ENCODE assay signal across 12 mouse cellular contexts in the genomic region with DNA sequence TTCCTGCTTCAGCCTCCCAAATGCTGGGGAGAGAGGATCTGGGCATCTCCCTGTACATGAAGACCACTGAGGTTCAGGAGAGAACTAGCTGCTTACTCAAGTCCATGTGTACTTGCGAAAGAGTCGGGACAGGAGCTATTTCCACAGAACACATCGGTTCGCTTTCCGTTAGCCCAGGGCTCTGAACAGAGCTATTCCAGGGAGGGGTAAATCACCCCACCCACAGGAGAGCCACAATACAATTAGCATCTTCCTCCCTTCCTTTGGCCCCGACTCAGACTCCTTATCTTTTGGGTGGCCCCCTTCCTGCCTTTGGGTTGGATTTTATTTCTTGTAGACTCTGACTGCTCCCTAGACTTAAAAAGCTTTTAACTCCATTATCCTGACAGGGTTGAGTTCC.
"Had no signal": no experiment of that assay in that cellular context is flagged by ENCODE, and none has a peak within 500 bp of the region (broad histone marks: within the 10 kb centered on the region; RNA-seq: fewer than 3 reads in every experiment).

No protein-coding gene starts in this region.

- H3K4me2 ChIP-seq: limb, embryonic 15.5 days; liver, embryonic 13.5 days; lung, embryonic 14.5 days; midbrain, embryonic 12.5 days; stomach, embryonic 15.5 days had no signal

- ATAC-seq: intestine, postnatal 0 days; midbrain, embryonic 16.5 days had no signal

- H3K27me3 ChIP-seq: limb, embryonic 15.5 days; liver, embryonic 13.5 days; midbrain, embryonic 12.5 days; stomach, embryonic 15.5 days had no signal

- H3K27ac ChIP-seq: limb, embryonic 15.5 days; liver, embryonic 13.5 days; midbrain, embryonic 12.5 days; stomach, embryonic 15.5 days had no signal

- H3K36me3 ChIP-seq: limb, embryonic 15.5 days; liver, embryonic 13.5 days; midbrain, embryonic 12.5 days; stomach, embryonic 15.5 days had no signal

- H3K4me1 ChIP-seq: limb, embryonic 15.5 days; midbrain, embryonic 12.5 days; stomach, embryonic 15.5 days had no signal

- DNase-seq: kidney, adult 8-10 months; kidney, postnatal 25 days; liver, embryonic 13.5 days; lung, embryonic 14.5 days; lung, postnatal 4 days; right cerebral cortex, postnatal 14 days; thymus, postnatal 4 days had no signal

- H3K4me3 ChIP-seq: limb, embryonic 15.5 days; liver, embryonic 13.5 days; midbrain, embryonic 12.5 days; stomach, embryonic 15.5 days had no signal

- H3K9me3 ChIP-seq: limb, embryonic 15.5 days; liver, embryonic 13.5 days; midbrain, embryonic 12.5 days; stomach, embryonic 15.5 days had no signal

- H3K9ac ChIP-seq: limb, embryonic 15.5 days; liver, embryonic 13.5 days; lung, embryonic 14.5 days; midbrain, embryonic 12.5 days; stomach, embryonic 15.5 days had no signal
